In the genomic region with DNA sequence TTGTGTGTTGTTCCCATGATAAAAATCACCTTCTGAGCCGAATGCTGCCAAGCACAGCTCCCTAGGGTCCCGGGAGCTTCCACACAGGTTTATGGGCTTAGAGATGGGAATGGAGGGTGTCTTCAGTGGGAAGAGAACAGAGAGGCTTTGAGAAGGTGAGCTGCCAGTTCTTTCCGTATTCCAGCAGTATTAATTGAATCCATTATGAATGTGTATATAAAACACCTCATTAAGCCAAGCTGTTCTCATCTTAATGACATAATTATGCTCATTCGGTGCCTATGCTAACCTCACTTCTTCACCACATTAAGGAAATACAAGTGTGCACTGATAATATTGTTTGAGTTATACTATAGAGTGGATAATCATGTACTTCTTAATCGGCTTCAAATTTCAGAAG, we compare ENCODE assay signal across 26 mouse cellular contexts.
A peak's percentile ranks its signal among the peaks of the same experiment; 100 is the strongest.
DNase-seq lines count a peak whose midpoint lies in the region; ATAC-seq and TF ChIP-seq lines count a peak whose summit lies in the region.
"Had no signal": no experiment of that assay in that cellular context is flagged by ENCODE, and none has a peak within 500 bp of the region (broad histone marks: within the 10 kb centered on the region; RNA-seq: fewer than 3 reads in every experiment).

No protein-coding gene starts in this region.

- ATAC-seq in forebrain, embryonic 13.5 days, result 0 out of 2 replicates have a peak, but pooled peaks have one; percentile 51
- ATAC-seq in forebrain, embryonic 16.5 days, result no peak
- ATAC-seq in hindbrain, embryonic 13.5 days (ENCODE audit: low FRiP score), result peak; percentile 32; the same call in 1 of the 2 replicates
- no peak for ATAC-seq in hindbrain, embryonic 16.5 days
- ATAC-seq in neural tube, embryonic 12.5 days (ENCODE audit: low FRiP score, low read depth), result 0 out of 2 replicates have a peak, but pooled peaks have one; percentile 48
- ATAC-seq: CD4-positive, CD25-positive, alpha-beta regulatory T cell, adult 4 months; intestine, embryonic 15.5 days had no signal

- WGBS in forebrain, embryonic 13.5 days, result 39% methylated on average over 5 of the region's 5 CpGs
- 29% methylated on average over 5 of the region's 5 CpGs for WGBS in forebrain, embryonic 16.5 days
- WGBS in hindbrain, embryonic 13.5 days, result 61% methylated on average over 5 of the region's 5 CpGs
- WGBS in hindbrain, embryonic 16.5 days, result 56% methylated on average over 5 of the region's 5 CpGs
- WGBS in neural tube, embryonic 12.5 days, result 77% methylated on average over 5 of the region's 5 CpGs
- WGBS in thymus, adult 2 months, result 93% methylated on average over 5 of the region's 5 CpGs

- TF ChIP-seq CTCF in thymus, adult 2 months (IDR thresholded peaks at IDR 0.05; ENCODE audit: borderline replicate concordance, control insufficient read depth, extremely low read depth, insufficient read depth, low read length, poor library complexity), result no peak

- H3K4me1 ChIP-seq in forebrain, embryonic 13.5 days, result peaks cover 21% of the 10 kb centered on the region
- peaks cover 2% of the 10 kb centered on the region; the same call in 1 of the 2 replicates for H3K4me1 ChIP-seq in forebrain, embryonic 16.5 days (replicated peaks; ENCODE audit: control insufficient read depth, insufficient read depth, low read length)
- H3K4me1 ChIP-seq in hindbrain, embryonic 13.5 days (replicated peaks), result peaks cover 36% of the 10 kb centered on the region
- peaks cover 3% of the 10 kb centered on the region for H3K4me1 ChIP-seq in hindbrain, embryonic 16.5 days (ENCODE audit: control insufficient read depth, insufficient read depth, low read depth, low read length)
- no peaks in the 10 kb centered on the region; the same call in 1 of the 2 replicates for H3K4me1 ChIP-seq in neural tube, embryonic 12.5 days
- no peaks in the 10 kb centered on the region for H3K4me1 ChIP-seq in thymus, adult 2 months (replicated peaks; ENCODE audit: control insufficient read depth, insufficient read depth, low read length)
- H3K4me1 ChIP-seq: embryonic facial prominence, embryonic 15.5 days; intestine, embryonic 15.5 days had no signal

- no peak overlapping the region for H3K27ac ChIP-seq in forebrain, embryonic 13.5 days
- H3K27ac ChIP-seq in forebrain, embryonic 16.5 days (ENCODE audit: low read length), result no peak overlapping the region
- peak overlapping the region; percentile 58 for H3K27ac ChIP-seq in hindbrain, embryonic 13.5 days
- no peak overlapping the region for H3K27ac ChIP-seq in hindbrain, embryonic 16.5 days (ENCODE audit: low read depth, low read length)
- no peak overlapping the region for H3K27ac ChIP-seq in neural tube, embryonic 12.5 days
- H3K27ac ChIP-seq in thymus, adult 2 months (ENCODE audit: control insufficient read depth, insufficient read depth, low read length), result no peak overlapping the region
- H3K27ac ChIP-seq: embryonic facial prominence, embryonic 15.5 days; forebrain, embryonic 10.5 days; heart, adult 2 months; heart, embryonic 15.5 days; intestine, embryonic 15.5 days had no signal

- H3K9me3 ChIP-seq in forebrain, embryonic 13.5 days (replicated peaks), result no peaks in the 10 kb centered on the region
- H3K9me3 ChIP-seq in forebrain, embryonic 16.5 days (ENCODE audit: control insufficient read depth, low read length), result no peaks in the 10 kb centered on the region
- H3K9me3 ChIP-seq in hindbrain, embryonic 13.5 days, result no peaks in the 10 kb centered on the region
- H3K9me3 ChIP-seq in hindbrain, embryonic 16.5 days (ENCODE audit: control insufficient read depth, low read length), result no peaks in the 10 kb centered on the region
- H3K9me3 ChIP-seq in neural tube, embryonic 12.5 days, result no peaks in the 10 kb centered on the region
- H3K9me3 ChIP-seq: embryonic facial prominence, embryonic 15.5 days; forebrain, embryonic 10.5 days; G1E; heart, embryonic 15.5 days; intestine, embryonic 15.5 days had no signal

- no peak for DNase-seq in neural tube, embryonic 10.5 days (ENCODE audit: extremely low spot score, low spot score)
- DNase-seq in thymus, adult 2 months, result no peak
- DNase-seq: adrenal gland, adult 8-10 months; adrenal gland, postnatal 36 days; B cell, adult 2 months; cerebellum, adult 11 months; cerebellum, adult 8-10 months; cerebellum, postnatal 14 days; embryo, embryonic 11 days; gastrocnemius, postnatal 10 days; heart, adult 2 months; heart, postnatal 14 days; kidney, adult 2 months had no signal

- H3K36me3 ChIP-seq in forebrain, embryonic 13.5 days (ENCODE audit: poor library complexity, severe bottlenecking), result no peaks in the 10 kb centered on the region
- no peaks in the 10 kb centered on the region for H3K36me3 ChIP-seq in forebrain, embryonic 16.5 days (ENCODE audit: control insufficient read depth, insufficient read depth)
- no peaks in the 10 kb centered on the region for H3K36me3 ChIP-seq in hindbrain, embryonic 13.5 days
- H3K36me3 ChIP-seq in hindbrain, embryonic 16.5 days (ENCODE audit: control insufficient read depth, insufficient read depth, low read length), result no peaks in the 10 kb centered on the region
- H3K36me3 ChIP-seq in neural tube, embryonic 12.5 days, result no peaks in the 10 kb centered on the region
- no peaks in the 10 kb centered on the region for H3K36me3 ChIP-seq in thymus, adult 2 months (ENCODE audit: control insufficient read depth, insufficient read depth, low read length)
- H3K36me3 ChIP-seq: embryonic facial prominence, embryonic 15.5 days; forebrain, embryonic 10.5 days; G1E; heart, embryonic 15.5 days; intestine, embryonic 15.5 days had no signal

- H3K27me3 ChIP-seq in forebrain, embryonic 13.5 days, result 0 out of 2 replicates have a peak, but pooled peaks cover 6% of the 10 kb centered on the region
- no peaks in the 10 kb centered on the region for H3K27me3 ChIP-seq in forebrain, embryonic 16.5 days (replicated peaks; ENCODE audit: control insufficient read depth, insufficient read depth, low read length)
- no peaks in the 10 kb centered on the region for H3K27me3 ChIP-seq in hindbrain, embryonic 13.5 days
- no peaks in the 10 kb centered on the region for H3K27me3 ChIP-seq in hindbrain, embryonic 16.5 days (replicated peaks; ENCODE audit: control insufficient read depth, insufficient read depth, low read length)
- H3K27me3 ChIP-seq in neural tube, embryonic 12.5 days (replicated peaks), result no peaks in the 10 kb centered on the region
- no peaks in the 10 kb centered on the region for H3K27me3 ChIP-seq in thymus, adult 2 months (ENCODE audit: control insufficient read depth, insufficient read depth, low read length)
- H3K27me3 ChIP-seq: embryonic facial prominence, embryonic 15.5 days; intestine, embryonic 15.5 days had no signal

- H3K4me3 ChIP-seq in forebrain, embryonic 13.5 days, result no peak overlapping the region
- H3K4me3 ChIP-seq in forebrain, embryonic 16.5 days (replicated peaks; ENCODE audit: low read length), result no peak overlapping the region
- H3K4me3 ChIP-seq in hindbrain, embryonic 13.5 days, result no peak overlapping the region
- H3K4me3 ChIP-seq in hindbrain, embryonic 16.5 days (ENCODE audit: low read length), result no peak overlapping the region
- no peak overlapping the region for H3K4me3 ChIP-seq in neural tube, embryonic 12.5 days
- H3K4me3 ChIP-seq in thymus, adult 2 months (ENCODE audit: control insufficient read depth, insufficient read depth, low read length), result no peak overlapping the region
- H3K4me3 ChIP-seq: embryonic facial prominence, embryonic 15.5 days; erythroblast, embryonic 14.5 days; forebrain, embryonic 10.5 days; heart, adult 2 months; heart, embryonic 15.5 days; intestine, embryonic 15.5 days had no signal

- TF ChIP-seq POLR2A in thymus, adult 2 months (IDR thresholded peaks at IDR 0.05; ENCODE audit: control insufficient read depth, extremely low read depth, insufficient read depth, low read length, poor library complexity), result no peak

- no peak overlapping the region for H3K9ac ChIP-seq in forebrain, embryonic 13.5 days
- no peak overlapping the region for H3K9ac ChIP-seq in forebrain, embryonic 16.5 days (replicated peaks; ENCODE audit: low read depth, low read length)
- H3K9ac ChIP-seq in hindbrain, embryonic 13.5 days, result no peak overlapping the region
- H3K9ac ChIP-seq in hindbrain, embryonic 16.5 days (ENCODE audit: low read depth, low read length), result no peak overlapping the region
- H3K9ac ChIP-seq in neural tube, embryonic 12.5 days, result no peak overlapping the region
- H3K9ac ChIP-seq: embryonic facial prominence, embryonic 15.5 days; heart, embryonic 15.5 days; intestine, embryonic 15.5 days had no signal

- no peak overlapping the region for H3K4me2 ChIP-seq in forebrain, embryonic 13.5 days
- no peak overlapping the region for H3K4me2 ChIP-seq in forebrain, embryonic 16.5 days (ENCODE audit: low read length)
- H3K4me2 ChIP-seq in hindbrain, embryonic 13.5 days, result no peak overlapping the region
- no peak overlapping the region for H3K4me2 ChIP-seq in hindbrain, embryonic 16.5 days (ENCODE audit: low read length)
- H3K4me2 ChIP-seq in neural tube, embryonic 12.5 days (replicated peaks), result no peak overlapping the region
- H3K4me2 ChIP-seq: embryonic facial prominence, embryonic 15.5 days; heart, embryonic 11.5 days; heart, embryonic 15.5 days; intestine, embryonic 15.5 days had no signal

Comparison
In these comparisons a context has a peak if more than half of its experiments do, and no peak if none do; other contexts are left out.
1. ATAC-seq: peak in forebrain, embryonic 13.5 days (single experiment), hindbrain, embryonic 13.5 days (single experiment) and neural tube, embryonic 12.5 days (single experiment); none in forebrain, embryonic 16.5 days (single experiment) and hindbrain, embryonic 16.5 days (single experiment).